Mouse (Mus musculus) left cerebral cortex, adult 2 months (tissue): ENCODE measurements around the gene Prdx2. TPM values are rescaled to one million over a fixed set of nuclear protein-coding genes. Genes with fewer than 3 reads are reported as not detected.
A peak's percentile ranks its signal among the peaks of the same experiment; 100 is the strongest.

Experiments used
- DNase-seq, 2 experiments: peaks; one replicate each; pipeline ENCODE4 v3.0.0; 2021 to 2022; ENCODE audit warnings: low spot score in 2 of 2, mixed read lengths in 1 of 2; ENCODE audit errors: extremely low spot score in 1 of 2
- H3K27ac ChIP-seq: fragments of 200-600 bp; 2 replicates; pipeline ENCODE4 v1.8.1; 2022
- H3K4me3 ChIP-seq: fragments of 200-600 bp; 2 replicates; pipeline ENCODE4 v1.8.1; 2022
- CTCF ChIP-seq: fragments of 200-600 bp; IDR thresholded peaks from 2 replicates; pipeline ENCODE4 v1.8.1; 2022; ENCODE audit warnings: antibody characterized with exemption, mild to moderate bottlenecking, moderate library complexity
- intact Hi-C: fragments of 180-260 bp; cut with DNase I; formaldehyde crosslinking; loops from one replicate; pipeline ENCODE4 v1.15.1; 2025
- microRNA-seq, 2 experiments: library from miRNA; unstranded; fragments of <30 nt; microRNA quantifications; one replicate each; pipeline ENCODE4 v1.2.0; 2021
- total RNA-seq, 2 experiments: library from RNA; stranded (reverse); gene quantifications; 2 replicates each; pipeline ENCODE4 v1.2.3; 2021

Gene Prdx2
- total RNA-seq, 2 experiments from 2014 or later = 319 to 333 TPM

DNA sequence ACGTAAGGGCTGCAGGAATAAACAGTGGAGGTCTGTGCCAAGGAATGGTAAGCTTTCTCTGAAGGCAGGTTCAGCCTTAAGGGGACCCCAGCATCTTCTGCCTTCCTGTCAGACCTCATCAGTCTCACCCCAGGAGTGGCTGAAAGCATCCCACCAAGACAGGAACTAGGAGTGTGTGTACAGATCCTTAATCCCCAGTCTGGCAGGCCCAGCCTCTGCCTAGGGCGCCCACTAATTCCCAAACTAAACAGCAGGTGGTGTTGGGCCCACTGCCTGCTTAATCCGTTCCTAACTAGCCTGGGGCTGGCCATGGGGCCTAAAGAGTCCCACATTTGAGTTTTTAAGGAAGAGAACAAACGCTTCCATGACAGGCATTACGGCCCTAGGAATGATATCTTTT, 47.8 kb downstream of the Prdx2 start:
- intact Hi-C loops = no loop called here
- TF ChIP-seq CTCF = no peak
- Histone ChIP-seq H3K27ac (no peak overlapping the region), H3K4me3 (no peak overlapping the region)
- no peak for DNase-seq

DNA sequence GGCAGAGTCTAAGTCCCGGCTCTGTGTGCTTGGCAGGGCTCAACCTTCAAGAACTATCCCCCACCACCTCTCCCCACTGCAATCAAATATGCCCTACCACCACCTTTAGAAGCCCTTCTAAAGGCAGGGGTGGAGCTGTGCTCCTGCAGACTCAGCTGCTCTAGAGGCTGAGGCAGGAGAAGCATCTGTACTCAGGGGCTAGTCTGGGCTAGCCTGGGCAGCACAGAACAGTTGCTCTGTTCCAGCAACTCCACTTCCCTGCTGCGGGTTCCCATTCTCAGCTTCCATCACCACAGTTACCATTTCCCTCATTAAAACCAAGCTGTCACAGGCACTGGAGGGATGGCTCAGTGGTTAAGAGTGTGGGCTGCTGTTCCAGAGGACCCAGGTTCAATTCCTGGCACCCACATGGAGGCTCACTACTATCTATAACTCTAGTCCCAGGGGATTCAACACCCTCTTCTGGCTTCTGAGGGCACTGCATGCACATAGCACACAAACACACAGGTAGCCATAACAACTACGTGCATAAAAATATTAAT, 52.2 kb downstream of the Prdx2 start:
- intact Hi-C loops = no loop called here
- Histone ChIP-seq H3K27ac (no peak overlapping the region), H3K4me3 (no peak overlapping the region)
- TF ChIP-seq CTCF = no peak; the same call in 1 of the 2 replicates
- no peak for DNase-seq

DNA sequence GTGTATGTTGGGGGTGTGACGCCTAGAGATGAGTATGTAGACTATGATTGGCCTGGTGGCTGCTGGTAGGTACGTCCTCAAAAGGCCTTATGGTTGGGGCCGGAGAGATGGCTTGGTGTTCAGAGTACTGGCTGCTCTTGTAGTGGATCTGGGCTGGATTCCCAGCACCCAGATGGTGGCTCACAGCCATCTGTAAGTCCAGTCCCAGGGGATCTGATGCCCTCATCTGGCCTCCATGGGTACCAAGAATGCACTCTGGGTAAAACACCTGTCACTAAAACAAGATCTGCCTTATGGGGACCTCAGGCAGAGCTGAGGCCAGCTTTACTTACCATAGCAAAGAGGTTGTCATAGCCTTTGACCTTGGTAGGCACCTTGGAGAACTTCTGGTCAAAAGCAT, 54.5 kb downstream of the Prdx2 start:
- Histone ChIP-seq H3K27ac (no peak overlapping the region), H3K4me3 (peak overlapping the region; percentile 69; the same call in 1 of the 2 replicates)
- intact Hi-C loops = no loop called here
- no peak for DNase-seq
- no peak for TF ChIP-seq CTCF

Small RNAs within 50 kb of the gene (microRNA-seq; reads per million reads assigned to microRNA genes)
- gene Gm24197 = 1.2 to 2.9 reads per million in 2 experiments

Other genes with a start within 250 kb of the Prdx2 start
- not detected for gene G430095P16Rik, start 246.6 kb upstream of the Prdx2 start, total RNA-seq
- 100 to 1,000 TPM; 347 to 350 TPM for gene Nfix, start 169.2 kb upstream of the Prdx2 start, total RNA-seq
- 10 to 100 TPM in 1 of 2 experiments, 1 to 10 TPM in 1; 9.7 to 11.1 TPM for gene Dand5, start 146.8 kb upstream of the Prdx2 start, total RNA-seq
- gene Gadd45gip1, start 138.1 kb upstream of the Prdx2 start, total RNA-seq = 10 to 100 TPM; 23.9 to 25.8 TPM
- gene Rad23a, start 128.9 kb upstream of the Prdx2 start, total RNA-seq = 10 to 100 TPM; 77.7 to 77.8 TPM
- 100 to 1,000 TPM; 459 to 496 TPM for gene Calr, start 122.7 kb upstream of the Prdx2 start, total RNA-seq
- gene Farsa, start 112.6 kb upstream of the Prdx2 start, total RNA-seq = 10 to 100 TPM; 49.8 to 50.1 TPM
- gene Syce2, start 97.5 kb upstream of the Prdx2 start, total RNA-seq = 1 to 10 TPM; 7.8 to 8.0 TPM
- 10 to 100 TPM; 35.6 to 44.1 TPM for gene Gcdh, start 75.7 kb upstream of the Prdx2 start, total RNA-seq
- under 1 TPM in 1 of 2 experiments, not detected in 1; 0.23 TPM for gene Klf1, start 67.7 kb upstream of the Prdx2 start, total RNA-seq
- gene Dnase2a, start 61.0 kb upstream of the Prdx2 start, total RNA-seq = 1 to 10 TPM; 4.3 to 5.1 TPM
- 10 to 100 TPM; 89.4 to 95.7 TPM for gene Mast1, start 32.2 kb upstream of the Prdx2 start, total RNA-seq
- gene Rtbdn, start 22.6 kb upstream of the Prdx2 start, total RNA-seq = 1 to 10 TPM; 1.1 to 1.2 TPM
- not detected for gene Gm49661, start 154 bp upstream of the Prdx2 start, total RNA-seq
- 10 to 100 TPM; 43.4 to 47.3 TPM for gene Rnaseh2a, start 180 bp downstream of the Prdx2 start, total RNA-seq
- 100 to 1,000 TPM in 1 of 2 experiments, 10 to 100 TPM in 1; 99.5 to 145 TPM for gene Junb, start 9.1 kb downstream of the Prdx2 start, total RNA-seq
- 10 to 100 TPM; 11.3 to 11.6 TPM for gene Hook2, start 21.0 kb downstream of the Prdx2 start, total RNA-seq
- not detected for gene Best2, start 44.9 kb downstream of the Prdx2 start, total RNA-seq
- gene Asna1, start 55.7 kb downstream of the Prdx2 start, total RNA-seq = 100 to 1,000 TPM; 122 to 124 TPM
- gene Trir, start 57.2 kb downstream of the Prdx2 start, total RNA-seq = 100 to 1,000 TPM; 124 to 132 TPM
- 100 to 1,000 TPM; 146 to 163 TPM for gene Tnpo2, start 67.3 kb downstream of the Prdx2 start, total RNA-seq
- gene Fbxw9, start 90.5 kb downstream of the Prdx2 start, total RNA-seq = 10 to 100 TPM; 21.5 to 25.5 TPM
- not detected for gene Gm5741, start 98.4 kb downstream of the Prdx2 start, total RNA-seq
- 10 to 100 TPM; 66.1 to 68.7 TPM for gene Dhps, start 102.2 kb downstream of the Prdx2 start, total RNA-seq
- 10 to 100 TPM; 55.6 to 55.7 TPM for gene Wdr83os, start 111.2 kb downstream of the Prdx2 start, total RNA-seq
- gene Wdr83, start 111.7 kb downstream of the Prdx2 start, total RNA-seq = 10 to 100 TPM; 25.5 to 27.8 TPM
- gene Man2b1, start 113.7 kb downstream of the Prdx2 start, total RNA-seq = 10 to 100 TPM; 34.7 to 35.9 TPM
- 1 to 10 TPM; 7.0 to 7.9 TPM for gene Zfp791, start 153.5 kb downstream of the Prdx2 start, total RNA-seq
- not detected for gene Cks1brt, start 182.3 kb downstream of the Prdx2 start, total RNA-seq